Mouse (Mus musculus) cerebellum, adult 2 months (tissue): ENCODE data around the gene Spata31d1a.

ENCODE experiments used
- CTCF ChIP-seq: fragments of 200-500 bp; IDR thresholded peaks from 2 replicates; pipeline ENCODE4 v1.5.1; 2011; ENCODE audit warnings: low read depth, mild to moderate bottlenecking, control low read depth, low read length, moderate library complexity, borderline replicate concordance; ENCODE audit not compliant: insufficient read depth
- POLR2A ChIP-seq: fragments of 200-500 bp; IDR thresholded peaks from 2 replicates; pipeline ENCODE4 v1.6.1; 2011; ENCODE audit warnings: low read length, control low read depth, borderline replicate concordance; ENCODE audit not compliant: insufficient read depth

- no peak for TF ChIP-seq POLR2A
- TF ChIP-seq CTCF = no peak
These were observed 48.2 kb downstream of the Spata31d1a start for GRCm38 (mm10) chr13:59661966-59662365.
